ENCODE assay signal across 7 mouse cellular contexts in genomic region chr16:94931343-94932301, GRCm38 (mm10).
DNase-seq lines count a peak whose midpoint lies in the region; ATAC-seq lines count a peak whose summit lies in the region.

No protein-coding gene starts in this region.

- H3K27ac ChIP-seq in neural tube, embryonic 15.5 days (replicated peaks) = no peak overlapping the region

- WGBS in neural tube, embryonic 15.5 days = 7% methylated on average over 21 of the region's 21 CpGs

- H3K36me3 ChIP-seq in neural tube, embryonic 15.5 days = no peaks in the 10 kb centered on the region

- H3K4me2 ChIP-seq in neural tube, embryonic 15.5 days = peak overlapping the region; percentile 24; the same call in 1 of the 2 replicates

- ATAC-seq in frontal cortex, adult (ENCODE audit: low TSS enrichment) = peak; percentile 80
- ATAC-seq in neural tube, embryonic 15.5 days (ENCODE audit: low FRiP score) = no peak

- peaks cover 15% of the 10 kb centered on the region for H3K4me1 ChIP-seq in neural tube, embryonic 15.5 days

- H3K4me3 ChIP-seq in neural tube, embryonic 15.5 days (replicated peaks) = no peak overlapping the region

- no peak overlapping the region for H3K9ac ChIP-seq in neural tube, embryonic 15.5 days (replicated peaks)

- no peaks in the 10 kb centered on the region for H3K9me3 ChIP-seq in neural tube, embryonic 15.5 days (replicated peaks)

- peak; percentile 53 for DNase-seq in R1 (ENCODE audit: low read depth, low spot score)
- DNase-seq in cerebellum, adult 18-20 months = peak; percentile 83 to 88
- DNase-seq in layer of hippocampus, postnatal 36 days = peak; percentile 76 to 81
- no peak for DNase-seq in gastrocnemius, adult 18-20 months (ENCODE audit: low spot score)
- no peak for DNase-seq in urinary bladder, postnatal 14 days (ENCODE audit: low spot score)

- no peaks in the 10 kb centered on the region for H3K27me3 ChIP-seq in neural tube, embryonic 15.5 days (replicated peaks)

Comparison
In these comparisons a context has a peak if more than half of its experiments do, and no peak if none do; other contexts are left out.
1. DNase-seq: peak in R1 (single experiment), cerebellum, adult 18-20 months (2 of 2) and layer of hippocampus, postnatal 36 days (2 of 2); none in gastrocnemius, adult 18-20 months (single experiment) and urinary bladder, postnatal 14 days (single experiment).